Mouse (Mus musculus) limb, embryonic 14.5 days (tissue): ENCODE results near the gene Xrn2. TPM values are rescaled to one million over a fixed set of nuclear protein-coding genes. Genes with fewer than 3 reads are reported as not detected.

Experiments
- ATAC-seq: fragments of 200-750 bp; cut with Nextera tagmentation; 2 replicates; pipeline ENCODE4 v1.8.0; 2017; ENCODE audit warnings: low read depth, moderate number of reproducible peaks, moderate TSS enrichment; ENCODE audit not compliant: low FRiP score
- DNase-seq: peaks from one replicate; pipeline ENCODE4 v3.0.0-alpha.2; 2015; ENCODE audit warnings: low spot score
- H3K27ac ChIP-seq: fragments of 300-500 bp; sonication (generic); replicated peaks from 2 replicates; pipeline ENCODE4 v1.5.1; 2014; ENCODE audit warnings: low read depth, mild to moderate bottlenecking, low read length, moderate library complexity, mixed read lengths
- H3K27me3 ChIP-seq: fragments of 300-500 bp; sonication (generic); 2 replicates; pipeline ENCODE4 v1.6.1; 2014; ENCODE audit warnings: low read length, mixed read lengths; ENCODE audit not compliant: control insufficient read depth, insufficient read depth
- H3K36me3 ChIP-seq: fragments of 300-500 bp; sonication (generic); 2 replicates; pipeline ENCODE4 v1.6.1; 2014; ENCODE audit warnings: mild to moderate bottlenecking, low read length, moderate library complexity, mixed read lengths; ENCODE audit not compliant: control insufficient read depth, insufficient read depth
- H3K4me1 ChIP-seq: fragments of 300-500 bp; sonication (generic); 2 replicates; pipeline ENCODE4 v1.6.1; 2014; ENCODE audit warnings: antibody characterized with exemption, low read length, mixed read lengths; ENCODE audit not compliant: control insufficient read depth, insufficient read depth
- H3K4me2 ChIP-seq: fragments of 300-500 bp; sonication (generic); replicated peaks from 2 replicates; pipeline ENCODE4 v1.6.1; 2014; ENCODE audit warnings: low read depth, mild to moderate bottlenecking, low read length, moderate library complexity; ENCODE audit not compliant: severe bottlenecking
- H3K4me3 ChIP-seq: fragments of 300-500 bp; sonication (generic); replicated peaks from 2 replicates; pipeline ENCODE4 v1.5.1; 2014; ENCODE audit warnings: low read length
- H3K9ac ChIP-seq: fragments of 300-500 bp; sonication (generic); 2 replicates; pipeline ENCODE4 v1.6.1; 2014; ENCODE audit warnings: mild to moderate bottlenecking, low read depth, low read length, moderate library complexity; ENCODE audit not compliant: severe bottlenecking
- H3K9me3 ChIP-seq: fragments of 300-500 bp; sonication (generic); 2 replicates; pipeline ENCODE4 v1.6.1; 2016; ENCODE audit warnings: low read length; ENCODE audit not compliant: control insufficient read depth
- POLR2A ChIP-seq: fragments of 200-500 bp; IDR thresholded peaks from 2 replicates; pipeline ENCODE4 v1.8.0; 2012; ENCODE audit warnings: inconsistent platforms, mild to moderate bottlenecking, moderate library complexity, borderline replicate concordance; ENCODE audit not compliant: insufficient read depth, insufficient read length; ENCODE audit errors: extremely low read depth
- WGBS: fragments of 180-500 bp; shearing (Covaris S2); extraction: QIAGEN DNeasy Blood & Tissue Kit; methylation state at CpG from one replicate; pipeline ENCODE4 v1.1.7; 2014; 5-methylcytosine and 5-hydroxymethylcytosine counted together
- polyA plus RNA-seq, 2 experiments: library from polyadenylated mRNA; depleted of rRNA in 1 of 2; stranded (reverse) in 1 of 2; unstranded in 1 of 2; fragments of >200 nt; fragmentation: Nextera tagmentation in 1 of 2; extraction: Ambion mirVana in 1 of 2; gene quantifications; 2 replicates each; pipeline versions ENCODE4 v1.2.1 to v1.2.3; 2012 to 2014

Xrn2 gene
- polyA plus RNA-seq, 2 experiments: 57.0 to 81.8 TPM

DNA sequence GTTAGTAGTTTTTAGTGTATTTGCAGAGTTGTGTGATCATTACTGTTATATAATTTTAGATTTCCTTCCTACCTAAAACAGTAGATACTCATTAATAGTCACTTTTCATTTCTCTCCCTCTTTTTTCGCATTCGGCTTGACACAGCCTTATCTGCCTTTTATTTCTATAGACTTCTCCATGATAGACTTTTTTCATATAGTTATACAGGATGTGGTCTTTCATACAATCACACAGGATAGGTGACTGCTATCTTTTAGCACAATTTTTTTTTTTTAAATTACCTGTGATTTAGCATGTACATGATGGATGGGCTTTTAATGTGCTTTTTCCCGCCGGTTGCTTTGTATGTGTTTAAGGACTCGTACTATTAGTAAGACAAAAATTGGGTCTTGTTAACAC is 10.3 kb downstream of the Xrn2 start:
- Histone ChIP-seq H3K9ac (no peak overlapping the region), H3K27me3 (no peaks in the 10 kb centered on the region), H3K27ac (no peak overlapping the region), H3K9me3 (no peaks in the 10 kb centered on the region), H3K36me3 (peaks cover 18% of the 10 kb centered on the region), H3K4me3 (no peak overlapping the region), H3K4me2 (no peak overlapping the region), H3K4me1 (no peaks in the 10 kb centered on the region)
- no peak for TF ChIP-seq POLR2A
- no peak for DNase-seq
- 93% methylated on average over 5 of the region's 5 CpGs for WGBS
- no peak for ATAC-seq

- no peak overlapping the region for H3K27ac ChIP-seq
- H3K4me3 ChIP-seq: no peak overlapping the region
- WGBS: 80% methylated on average over 4 of the region's 4 CpGs
- no peak overlapping the region for H3K4me2 ChIP-seq
- no peaks in the 10 kb centered on the region for H3K4me1 ChIP-seq
- H3K36me3 ChIP-seq: peaks cover 19% of the 10 kb centered on the region
- no peak overlapping the region for H3K9ac ChIP-seq
- H3K27me3 ChIP-seq: no peaks in the 10 kb centered on the region
- H3K9me3 ChIP-seq: no peaks in the 10 kb centered on the region
- no peak for DNase-seq
- no peak for ATAC-seq
- no peak for TF ChIP-seq POLR2A
These were observed 10.8 kb downstream of the Xrn2 start for GRCm38 (mm10) chr2:147023560-147023959.

DNA sequence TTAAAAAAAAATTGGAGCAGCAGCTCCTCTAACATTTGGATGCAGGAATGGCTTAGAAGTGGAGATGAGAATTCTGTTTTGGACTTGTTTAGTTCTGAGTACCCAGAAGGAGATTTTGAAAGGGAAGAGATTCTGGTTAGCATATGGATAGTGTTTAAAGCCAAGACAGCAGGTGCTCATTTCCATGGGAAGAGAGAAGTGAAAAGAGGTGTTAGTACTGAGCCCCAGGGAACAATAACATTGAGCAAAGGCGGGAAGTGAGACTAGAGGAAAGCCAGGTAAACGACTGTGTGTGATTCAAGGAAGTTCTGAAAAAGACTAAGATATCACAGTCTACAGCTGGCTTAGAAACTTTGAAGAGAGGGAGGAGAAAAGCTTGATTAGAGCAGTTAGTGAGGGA is 20.3 kb downstream of the Xrn2 start:
- Histone ChIP-seq H3K4me3 (no peak overlapping the region), H3K9ac (no peak overlapping the region), H3K4me1 (no peaks in the 10 kb centered on the region), H3K27me3 (no peaks in the 10 kb centered on the region), H3K36me3 (peaks cover 68% of the 10 kb centered on the region), H3K27ac (no peak overlapping the region), H3K4me2 (no peak overlapping the region), H3K9me3 (no peaks in the 10 kb centered on the region)
- no peak for TF ChIP-seq POLR2A
- 59% methylated on average over 2 of the region's 2 CpGs for WGBS
- DNase-seq: no peak
- ATAC-seq: no peak

- ATAC-seq: no peak
- no peak for DNase-seq
- H3K9me3 ChIP-seq: no peaks in the 10 kb centered on the region
- H3K27me3 ChIP-seq: no peaks in the 10 kb centered on the region
- 95% methylated on average over 2 of the region's 2 CpGs for WGBS
- no peaks in the 10 kb centered on the region for H3K4me1 ChIP-seq
- H3K4me2 ChIP-seq: no peak overlapping the region
- H3K27ac ChIP-seq: no peak overlapping the region
- peaks cover 62% of the 10 kb centered on the region for H3K36me3 ChIP-seq
- no peak for TF ChIP-seq POLR2A
- H3K4me3 ChIP-seq: no peak overlapping the region
- no peak overlapping the region for H3K9ac ChIP-seq
These were observed 23.1 kb downstream of the Xrn2 start for GRCm38 (mm10) chr2:147035864-147036263.

- H3K27me3 ChIP-seq: no peaks in the 10 kb centered on the region
- H3K9ac ChIP-seq: no peak overlapping the region
- no peak overlapping the region for H3K4me3 ChIP-seq
- H3K36me3 ChIP-seq: peaks cover 60% of the 10 kb centered on the region
- ATAC-seq (no peak), DNase-seq (no peak)
- no peaks in the 10 kb centered on the region for H3K9me3 ChIP-seq
- H3K27ac ChIP-seq: no peak overlapping the region
- TF ChIP-seq POLR2A: no peak
- H3K4me1 ChIP-seq: no peaks in the 10 kb centered on the region
- WGBS: 84% methylated on average over 3 of the region's 3 CpGs
- no peak overlapping the region for H3K4me2 ChIP-seq
These were observed 34.3 kb downstream of the Xrn2 start for GRCm38 (mm10) chr2:147047051-147047450.
